Mouse (Mus musculus): Measurements from ENCODE around the gene Ube2e2.

GRCm38 (mm10) chr14:18940068-18940467 is 46.0 kb upstream of the Ube2e2 start:
- TF ChIP-seq CTCF (IDR thresholded peaks at IDR 0.05; ENCODE audit: control insufficient read depth, insufficient read depth, low read length) (no peak), POLR2A (IDR thresholded peaks at IDR 0.05; ENCODE audit: borderline replicate concordance, control insufficient read depth, low read depth, low read length) (no peak)

Data from bone marrow, adult 2 months (tissue).